Mouse (Mus musculus) liver, embryonic 11.5 days (tissue): ENCODE data around the gene Mrpl53. TPM values are rescaled to one million over a fixed set of nuclear protein-coding genes. Genes with fewer than 3 reads are reported as not detected.

Experiments used
- ATAC-seq: fragments of 200-750 bp; cut with Nextera tagmentation; replicated peaks from 2 replicates; pipeline ENCODE4 v1.8.0; 2017; ENCODE audit warnings: moderate number of reproducible peaks, mild to moderate bottlenecking, moderate TSS enrichment, moderate library complexity; ENCODE audit not compliant: low FRiP score
- DNase-seq: peaks from one replicate; pipeline ENCODE4 v3.0.0-alpha.2; 2017; ENCODE audit warnings: low spot score
- H3K27ac ChIP-seq: fragments of 300-500 bp; sonication (generic); 2 replicates; pipeline ENCODE4 v1.5.1; 2014; ENCODE audit warnings: mild to moderate bottlenecking, low read depth, low read length, control low read depth
- H3K27me3 ChIP-seq: fragments of 300-500 bp; sonication (generic); replicated peaks from 2 replicates; pipeline ENCODE4 v1.6.1; 2014; ENCODE audit warnings: low read length, mixed read lengths; ENCODE audit not compliant: control insufficient read depth, insufficient read depth
- H3K36me3 ChIP-seq: fragments of 300-500 bp; sonication (generic); 2 replicates; pipeline ENCODE4 v1.6.1; 2014; ENCODE audit warnings: mild to moderate bottlenecking, low read length, moderate library complexity, mixed read lengths; ENCODE audit not compliant: control insufficient read depth, insufficient read depth
- H3K4me1 ChIP-seq: fragments of 300-500 bp; sonication (generic); replicated peaks from 2 replicates; pipeline ENCODE4 v1.6.1; 2014; ENCODE audit warnings: low read length, mixed read lengths; ENCODE audit not compliant: control insufficient read depth, insufficient read depth
- H3K4me2 ChIP-seq: fragments of 300-500 bp; sonication (generic); 2 replicates; pipeline ENCODE4 v1.6.1; 2014; ENCODE audit warnings: mild to moderate bottlenecking, control low read depth, moderate library complexity
- H3K4me3 ChIP-seq: fragments of 300-500 bp; sonication (generic); 2 replicates; pipeline ENCODE4 v1.5.1; 2014; ENCODE audit warnings: low read depth, low read length, control low read depth
- H3K9ac ChIP-seq: fragments of 300-500 bp; sonication (generic); 2 replicates; pipeline ENCODE4 v1.6.1; 2014; ENCODE audit warnings: low read depth, low read length, control low read depth
- H3K9me3 ChIP-seq: fragments of 300-500 bp; sonication (generic); 2 replicates; pipeline ENCODE4 v1.6.1; 2016; ENCODE audit warnings: low read length, inconsistent platforms, mixed read lengths; ENCODE audit not compliant: control insufficient read depth
- WGBS: fragments of 180-500 bp; shearing (Covaris S2); extraction: QIAGEN DNeasy Blood & Tissue Kit; methylation state at CpG from one replicate; pipeline ENCODE4 v1.1.7; 2014; 5-methylcytosine and 5-hydroxymethylcytosine counted together
- polyA plus RNA-seq: library from polyadenylated mRNA; unstranded; fragments of >200 nt; fragmentation: Nextera tagmentation; extraction: Ambion mirVana; gene quantifications from 2 replicates; pipeline ENCODE4 v1.2.1, GENCODE M21; 2014

The Mrpl53 gene
- polyA plus RNA-seq, 1 experiment from 2014 or later, result 115 TPM

GRCm38 (mm10) chr6:83124851-83125312 is 16.0 kb downstream of the Mrpl53 start:
- H3K4me1 ChIP-seq, result peaks cover 26% of the 10 kb centered on the region
- WGBS, result under 1% methylated on average over 30 of the region's 30 CpGs
- H3K27ac ChIP-seq, result peak overlapping the region; percentile 69
- 0 out of 2 replicates have a peak, but pooled peaks cover 2% of the 10 kb centered on the region for H3K36me3 ChIP-seq
- peak overlapping the region; percentile 86 for H3K9ac ChIP-seq
- H3K9me3 ChIP-seq, result no peaks in the 10 kb centered on the region
- no peaks in the 10 kb centered on the region for H3K27me3 ChIP-seq
- ATAC-seq (peak; percentile 10; the same call in 1 of the 2 replicates), DNase-seq (peak; percentile 90)
- H3K4me3 ChIP-seq, result peak overlapping the region; percentile 77
- peak overlapping the region; percentile 95 for H3K4me2 ChIP-seq

- Histone ChIP-seq H3K4me2 (peak within 1 kb of the TSS; percentile 95), H3K9me3 (no peaks in the 10 kb centered on the region), H3K4me3 (peak within 1 kb of the TSS; percentile 77), H3K36me3 (0 out of 2 replicates have a peak, but pooled peaks cover 2% of the 10 kb centered on the region), H3K4me1 (peaks cover 21% of the 10 kb centered on the region), H3K27me3 (no peaks in the 10 kb centered on the region), H3K9ac (peak within 1 kb of the TSS; percentile 86), H3K27ac (peak within 1 kb of the TSS; percentile 69)
- no peak for DNase-seq
- 30% methylated on average over 5 of the region's 5 CpGs for WGBS
- no peak for ATAC-seq
These were observed 16.5 kb downstream of the Mrpl53 start, which contains the start of gene Ino80b for GRCm38 (mm10) chr6:83125331-83125730. TSS of gene Ino80b (minus strand) at chr6:83125431.

- H3K4me3 ChIP-seq, result no peak overlapping the region
- peaks cover 17% of the 10 kb centered on the region for H3K4me1 ChIP-seq
- H3K36me3 ChIP-seq, result 0 out of 2 replicates have a peak, but pooled peaks cover 2% of the 10 kb centered on the region
- no peaks in the 10 kb centered on the region for H3K9me3 ChIP-seq
- H3K27me3 ChIP-seq, result no peaks in the 10 kb centered on the region
- no peak overlapping the region for H3K27ac ChIP-seq
- ATAC-seq (no peak), DNase-seq (no peak)
- H3K4me2 ChIP-seq, result no peak overlapping the region
- WGBS, result 84% methylated on average over 5 of the region's 5 CpGs
- no peak overlapping the region for H3K9ac ChIP-seq
These were observed 18.6 kb downstream of the Mrpl53 start for GRCm38 (mm10) chr6:83127419-83127818.

GRCm38 (mm10) chr6:83131469-83132034 is 22.7 kb downstream of the Mrpl53 start:
- no peak for DNase-seq
- 50% methylated on average over 6 of the region's 6 CpGs for WGBS
- Histone ChIP-seq H3K4me2 (peak overlapping the region; percentile 11; the same call in 1 of the 2 replicates), H3K9me3 (no peaks in the 10 kb centered on the region), H3K36me3 (no peaks in the 10 kb centered on the region), H3K27me3 (peaks cover 15% of the 10 kb centered on the region), H3K9ac (no peak overlapping the region), H3K27ac (peak overlapping the region; percentile 20), H3K4me1 (peaks cover 13% of the 10 kb centered on the region), H3K4me3 (no peak overlapping the region)
- peak; percentile 57 for ATAC-seq

GRCm38 (mm10) chr6:83132176-83132919 is 23.5 kb downstream of the Mrpl53 start:
- Histone ChIP-seq H3K4me2 (no peak overlapping the region; the same call in 1 of the 2 replicates), H3K36me3 (no peaks in the 10 kb centered on the region), H3K9me3 (no peaks in the 10 kb centered on the region), H3K4me1 (peaks cover 17% of the 10 kb centered on the region), H3K4me3 (no peak overlapping the region), H3K27ac (peak overlapping the region; percentile 66), H3K27me3 (peaks cover 15% of the 10 kb centered on the region), H3K9ac (no peak overlapping the region)
- 74% methylated on average over 9 of the region's 9 CpGs for WGBS
- ATAC-seq (0 out of 2 replicates have a peak, but pooled peaks have one; percentile 14), DNase-seq (no peak)

- H3K4me1 ChIP-seq, result peaks cover 29% of the 10 kb centered on the region
- H3K27me3 ChIP-seq, result peaks cover 15% of the 10 kb centered on the region
- H3K36me3 ChIP-seq, result no peaks in the 10 kb centered on the region
- no peak for DNase-seq
- no peak overlapping the region for H3K4me2 ChIP-seq
- no peak for ATAC-seq
- H3K9me3 ChIP-seq, result no peaks in the 10 kb centered on the region
- no peak overlapping the region for H3K27ac ChIP-seq
- no peak overlapping the region for H3K9ac ChIP-seq
- no peak overlapping the region for H3K4me3 ChIP-seq
- 68% methylated on average over 3 of the region's 3 CpGs for WGBS
These were observed 25.4 kb downstream of the Mrpl53 start for GRCm38 (mm10) chr6:83134226-83134625.

- Histone ChIP-seq H3K4me2 (peak within 1 kb of the TSS; percentile 86), H3K27me3 (peaks cover 15% of the 10 kb centered on the region), H3K27ac (peak within 1 kb of the TSS; percentile 97; the same call in 1 of the 2 replicates), H3K4me1 (peaks cover 29% of the 10 kb centered on the region), H3K36me3 (no peaks in the 10 kb centered on the region; the same call in 1 of the 2 replicates), H3K4me3 (peak within 1 kb of the TSS; percentile 63), H3K9ac (peak within 1 kb of the TSS; percentile 86), H3K9me3 (no peaks in the 10 kb centered on the region)
- DNase-seq, result no peak
- ATAC-seq, result no peak
- WGBS, result 62% methylated on average over 7 of the region's 7 CpGs
These were observed 26.2 kb downstream of the Mrpl53 start, which contains the start of gene Rtkn for GRCm38 (mm10) chr6:83134951-83135513. TSS of gene Rtkn (plus strand) at chr6:83135463.

GRCm38 (mm10) chr6:83135571-83136161 is 26.8 kb downstream of the Mrpl53 start:
- Histone ChIP-seq H3K36me3 (no peaks in the 10 kb centered on the region; the same call in 1 of the 2 replicates), H3K4me1 (peaks cover 29% of the 10 kb centered on the region), H3K4me3 (peak overlapping the region; percentile 63), H3K27me3 (peaks cover 15% of the 10 kb centered on the region), H3K27ac (0 out of 2 replicates have a peak overlapping the region, but pooled peaks have one; percentile 97), H3K4me2 (peak overlapping the region; percentile 86), H3K9ac (peak overlapping the region; percentile 86), H3K9me3 (no peaks in the 10 kb centered on the region)
- DNase-seq, result no peak
- no peak for ATAC-seq
- 20% methylated on average over 33 of the region's 37 CpGs for WGBS
